Mouse (Mus musculus): ENCODE results near the gene Rabepk. TPM values are rescaled to one million over a fixed set of nuclear protein-coding genes. Genes with fewer than 3 reads are reported as not detected.

Gene Rabepk
- polyA plus RNA-seq, 1 experiment, result 9.6 TPM

DNA sequence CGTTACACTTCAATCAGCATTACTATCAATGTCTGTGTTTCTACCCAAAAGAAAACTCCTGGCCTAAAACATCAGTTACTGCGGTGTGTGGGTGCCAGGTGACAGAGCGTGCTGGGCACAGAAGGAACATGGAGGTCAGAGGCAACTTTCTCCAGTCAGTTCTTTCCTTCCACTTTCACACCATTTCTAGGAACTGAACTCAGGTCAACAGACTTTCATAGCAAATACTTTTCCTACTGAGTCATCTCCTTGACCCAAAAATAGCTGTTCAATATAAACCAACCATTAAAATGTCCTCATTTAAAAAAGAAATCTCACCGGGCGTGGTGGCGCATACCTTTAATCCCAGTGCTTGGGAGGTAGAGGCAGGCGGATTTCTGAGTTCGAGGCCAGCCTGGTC lies 57.0 kb downstream of the Rabepk start:
- TF ChIP-seq GATA1 (IDR thresholded peaks at IDR 0.05; ENCODE audit: low read length), result no peak

DNA sequence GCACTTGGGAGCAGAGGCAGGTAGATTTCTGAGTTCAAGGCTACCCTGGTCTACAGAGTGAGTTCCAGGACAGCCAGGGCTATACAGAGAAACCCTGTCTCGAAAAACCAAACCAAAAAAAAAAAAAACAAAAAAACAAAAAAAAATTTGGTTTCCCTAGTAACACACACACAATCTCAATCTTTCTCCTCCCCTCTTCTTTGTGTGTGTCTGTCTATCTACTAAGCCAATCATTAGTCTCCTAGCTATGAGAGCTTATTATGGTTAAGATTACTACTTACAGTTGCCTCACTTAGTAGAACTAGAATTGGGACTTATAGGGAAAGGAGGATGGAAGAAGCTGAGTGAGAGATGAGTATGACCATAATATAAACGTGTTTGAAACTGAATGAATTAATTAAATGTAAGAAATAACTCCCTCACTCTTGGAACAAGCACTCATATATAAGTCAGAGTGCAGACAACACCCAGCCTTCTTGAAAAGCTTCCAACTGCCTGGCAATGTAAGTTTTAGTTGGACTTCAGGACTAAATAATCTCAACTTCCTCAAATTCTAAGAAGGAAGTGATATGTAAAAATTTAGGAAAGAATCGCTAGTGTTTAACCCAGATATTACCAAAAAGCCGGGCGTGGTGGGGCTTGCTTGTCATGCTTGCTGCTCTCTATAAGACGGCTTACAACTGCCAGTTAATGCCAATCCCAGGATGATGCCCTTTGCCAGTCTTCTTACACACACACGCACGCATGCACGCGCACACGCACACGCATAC lies 58.1 kb downstream of the Rabepk start:
- TF ChIP-seq GATA1 (IDR thresholded peaks at IDR 0.05; ENCODE audit: low read length), result no peak

- no peak for TF ChIP-seq GATA1 (IDR thresholded peaks at IDR 0.05; ENCODE audit: low read length)
Observed at GRCm38 (mm10) chr2:34739684-34740391, 59.9 kb downstream of the Rabepk start.

- no peak for TF ChIP-seq GATA1 (IDR thresholded peaks at IDR 0.05; ENCODE audit: low read length)
Observed at GRCm38 (mm10) chr2:34737911-34738310, 61.8 kb downstream of the Rabepk start.

- TF ChIP-seq GATA1 (IDR thresholded peaks at IDR 0.05; ENCODE audit: low read length), result no peak
Observed at GRCm38 (mm10) chr2:34736626-34737025, 63.1 kb downstream of the Rabepk start.

Other genes starting within 250 kb of the Rabepk start
- 19.7 and 21.8 TPM in 2 replicates for gene Gapvd1, start 44.7 kb downstream of the Rabepk start, polyA plus RNA-seq (2012)
- gene Hspa5, start 27.9 kb downstream of the Rabepk start, polyA plus RNA-seq (2012), result 91.1 and 123 TPM in 2 replicates
- 26.3 and 39.9 TPM in 2 replicates for gene Fbxw2, start 26.4 kb upstream of the Rabepk start, polyA plus RNA-seq (2012)
- gene Gm34653, start 33.1 kb upstream of the Rabepk start, polyA plus RNA-seq (2012), result not detected in 2 replicates
- gene Cutal, start 74.5 kb upstream of the Rabepk start, polyA plus RNA-seq (2012), result 0.03 TPM in 1 of 2 replicates, not detected in the other
- gene Psmd5, start 75.1 kb upstream of the Rabepk start, polyA plus RNA-seq (2012), result 10.7 and 14.3 TPM in 2 replicates
- not detected in 2 replicates for gene Phf19, start 114.1 kb upstream of the Rabepk start, polyA plus RNA-seq (2012)
- not detected in 2 replicates for gene Traf1, start 161.9 kb upstream of the Rabepk start, polyA plus RNA-seq (2012)